Mouse (Mus musculus): ENCODE results near the gene Dync2li1.

Gene Dync2li1

GRCm38 (mm10) chr17:84626276-84626856 is at the start of gene Dync2li1:
Dync2li1 (plus strand) TSS chr17:84626496.
- DNase-seq: peak; percentile 91

GRCm38 (mm10) chr17:84576621-84577293 is 49.5 kb upstream of the Dync2li1 start:
- DNase-seq: no peak

- DNase-seq: no peak
Observed at GRCm38 (mm10) chr17:84579249-84579648, 47.0 kb upstream of the Dync2li1 start.

GRCm38 (mm10) chr17:84579817-84580216 is 46.5 kb upstream of the Dync2li1 start:
- DNase-seq: no peak

GRCm38 (mm10) chr17:84580821-84581220 is 45.5 kb upstream of the Dync2li1 start:
- DNase-seq: no peak

GRCm38 (mm10) chr17:84581740-84582414 is 44.4 kb upstream of the Dync2li1 start:
- DNase-seq: no peak

- DNase-seq: no peak
Observed at GRCm38 (mm10) chr17:84584107-84584506, 42.2 kb upstream of the Dync2li1 start.

- no peak for DNase-seq
Observed at GRCm38 (mm10) chr17:84585104-84585503, 41.2 kb upstream of the Dync2li1 start.

GRCm38 (mm10) chr17:84590065-84590464 is 36.2 kb upstream of the Dync2li1 start:
- DNase-seq: no peak

- no peak for DNase-seq
Observed at GRCm38 (mm10) chr17:84591431-84592150, 34.7 kb upstream of the Dync2li1 start.

- DNase-seq: no peak
Observed at GRCm38 (mm10) chr17:84596015-84596441, 30.3 kb upstream of the Dync2li1 start.

GRCm38 (mm10) chr17:84596501-84596900 is 29.8 kb upstream of the Dync2li1 start:
- no peak for DNase-seq

GRCm38 (mm10) chr17:84597859-84598258 is 28.4 kb upstream of the Dync2li1 start:
- no peak for DNase-seq

- DNase-seq: no peak
Observed at GRCm38 (mm10) chr17:84598928-84599327, 27.4 kb upstream of the Dync2li1 start.

GRCm38 (mm10) chr17:84600051-84600983 is 26.0 kb upstream of the Dync2li1 start:
- DNase-seq: no peak

- no peak for DNase-seq
Observed at GRCm38 (mm10) chr17:84601805-84602204, 24.5 kb upstream of the Dync2li1 start.

- DNase-seq: no peak
Observed at GRCm38 (mm10) chr17:84603202-84603627, 23.1 kb upstream of the Dync2li1 start.

- DNase-seq: no peak
Observed at GRCm38 (mm10) chr17:84603709-84604420, 22.4 kb upstream of the Dync2li1 start.

GRCm38 (mm10) chr17:84606976-84607375 is 19.3 kb upstream of the Dync2li1 start:
- no peak for DNase-seq

- no peak for DNase-seq
Observed at GRCm38 (mm10) chr17:84607617-84608016, 18.7 kb upstream of the Dync2li1 start.

GRCm38 (mm10) chr17:84608606-84609005 is 17.7 kb upstream of the Dync2li1 start:
- DNase-seq: no peak

- DNase-seq: no peak
Observed at GRCm38 (mm10) chr17:84611500-84611899, 14.8 kb upstream of the Dync2li1 start.
